Mouse (Mus musculus): ENCODE data around the gene Sumf1. TPM values are rescaled to one million over a fixed set of nuclear protein-coding genes. Genes with fewer than 3 reads are reported as not detected.

Gene Sumf1
- polyA plus RNA-seq, 1 experiment from 2014 or later = 13.0 TPM

- no peak overlapping the region for H3K4me2 ChIP-seq (replicated peaks)
- H3K27ac ChIP-seq = no peak overlapping the region
- no peaks in the 10 kb centered on the region for H3K9me3 ChIP-seq
- ATAC-seq (ENCODE audit: low FRiP score, low read depth) = no peak
- peaks cover 7% of the 10 kb centered on the region for H3K4me1 ChIP-seq
- no peak overlapping the region for H3K4me3 ChIP-seq
- H3K36me3 ChIP-seq = peaks cover 3% of the 10 kb centered on the region; the same call in 1 of the 2 replicates
- 95% methylated on average over 4 of the region's 4 CpGs for WGBS
- H3K27me3 ChIP-seq (replicated peaks) = no peaks in the 10 kb centered on the region
- no peak overlapping the region for H3K9ac ChIP-seq
These were observed 44.5 kb downstream of the Sumf1 start for GRCm38 (mm10) chr6:108140722-108141490.

GRCm38 (mm10) chr6:108137031-108137430 lies 48.4 kb downstream of the Sumf1 start:
- Histone ChIP-seq H3K27ac (no peak overlapping the region), H3K4me1 (no peaks in the 10 kb centered on the region), H3K27me3 (replicated peaks) (no peaks in the 10 kb centered on the region), H3K9me3 (no peaks in the 10 kb centered on the region), H3K9ac (no peak overlapping the region), H3K36me3 (0 out of 2 replicates have a peak, but pooled peaks cover 3% of the 10 kb centered on the region), H3K4me3 (no peak overlapping the region), H3K4me2 (replicated peaks) (no peak overlapping the region)
- WGBS = 91% methylated on average over 5 of the region's 5 CpGs
- no peak for ATAC-seq (ENCODE audit: low FRiP score, low read depth)

GRCm38 (mm10) chr6:108136286-108136685 lies 49.1 kb downstream of the Sumf1 start:
- H3K36me3 ChIP-seq = 0 out of 2 replicates have a peak, but pooled peaks cover 3% of the 10 kb centered on the region
- no peaks in the 10 kb centered on the region for H3K9me3 ChIP-seq
- no peak overlapping the region for H3K27ac ChIP-seq
- no peak overlapping the region for H3K4me2 ChIP-seq (replicated peaks)
- H3K9ac ChIP-seq = no peak overlapping the region
- H3K4me3 ChIP-seq = no peak overlapping the region
- no peak for ATAC-seq (ENCODE audit: low FRiP score, low read depth)
- H3K4me1 ChIP-seq = no peaks in the 10 kb centered on the region
- H3K27me3 ChIP-seq (replicated peaks) = no peaks in the 10 kb centered on the region
- 78% methylated on average over 1 of the region's 1 CpGs for WGBS

GRCm38 (mm10) chr6:108132268-108132935 lies 53.0 kb downstream of the Sumf1 start:
- Histone ChIP-seq H3K27me3 (replicated peaks) (no peaks in the 10 kb centered on the region), H3K4me2 (replicated peaks) (no peak overlapping the region), H3K36me3 (no peaks in the 10 kb centered on the region), H3K4me1 (no peaks in the 10 kb centered on the region), H3K9ac (no peak overlapping the region), H3K4me3 (no peak overlapping the region), H3K27ac (no peak overlapping the region), H3K9me3 (no peaks in the 10 kb centered on the region)
- ATAC-seq (ENCODE audit: low FRiP score, low read depth) = no peak
- WGBS = 93% methylated on average over 5 of the region's 5 CpGs

GRCm38 (mm10) chr6:108130718-108131117 lies 54.7 kb downstream of the Sumf1 start:
- Histone ChIP-seq H3K9me3 (no peaks in the 10 kb centered on the region), H3K36me3 (no peaks in the 10 kb centered on the region), H3K27me3 (replicated peaks) (no peaks in the 10 kb centered on the region), H3K4me3 (no peak overlapping the region), H3K4me2 (replicated peaks) (no peak overlapping the region), H3K9ac (no peak overlapping the region), H3K4me1 (no peaks in the 10 kb centered on the region), H3K27ac (no peak overlapping the region)
- 90% methylated on average over 5 of the region's 5 CpGs for WGBS
- ATAC-seq (ENCODE audit: low FRiP score, low read depth) = no peak

- ATAC-seq (ENCODE audit: low FRiP score, low read depth) = no peak
- Histone ChIP-seq H3K36me3 (no peaks in the 10 kb centered on the region), H3K9ac (no peak overlapping the region), H3K9me3 (no peaks in the 10 kb centered on the region), H3K27me3 (replicated peaks) (no peaks in the 10 kb centered on the region), H3K4me3 (no peak overlapping the region), H3K4me2 (replicated peaks) (no peak overlapping the region), H3K27ac (no peak overlapping the region), H3K4me1 (no peaks in the 10 kb centered on the region)
- 88% methylated on average over 3 of the region's 3 CpGs for WGBS
These were observed 58.8 kb downstream of the Sumf1 start for GRCm38 (mm10) chr6:108126631-108127030.

GRCm38 (mm10) chr6:108125474-108125873 lies 59.9 kb downstream of the Sumf1 start:
- no peak overlapping the region for H3K27ac ChIP-seq
- H3K4me1 ChIP-seq = no peaks in the 10 kb centered on the region
- H3K9me3 ChIP-seq = no peaks in the 10 kb centered on the region
- H3K9ac ChIP-seq = no peak overlapping the region
- no peak overlapping the region for H3K4me3 ChIP-seq
- H3K27me3 ChIP-seq (replicated peaks) = no peaks in the 10 kb centered on the region
- WGBS = 87% methylated on average over 1 of the region's 1 CpGs
- no peak for ATAC-seq (ENCODE audit: low FRiP score, low read depth)
- H3K36me3 ChIP-seq = no peaks in the 10 kb centered on the region
- H3K4me2 ChIP-seq (replicated peaks) = no peak overlapping the region

- Histone ChIP-seq H3K36me3 (no peaks in the 10 kb centered on the region), H3K4me2 (replicated peaks) (no peak overlapping the region), H3K4me3 (no peak overlapping the region), H3K9ac (no peak overlapping the region), H3K9me3 (no peaks in the 10 kb centered on the region), H3K27me3 (replicated peaks) (no peaks in the 10 kb centered on the region), H3K27ac (no peak overlapping the region), H3K4me1 (no peaks in the 10 kb centered on the region)
- 92% methylated on average over 6 of the region's 6 CpGs for WGBS
- ATAC-seq (ENCODE audit: low FRiP score, low read depth) = no peak
These were observed 67.5 kb downstream of the Sumf1 start for GRCm38 (mm10) chr6:108117881-108118280.

GRCm38 (mm10) chr6:108114971-108115370 lies 70.4 kb downstream of the Sumf1 start:
- H3K36me3 ChIP-seq = no peaks in the 10 kb centered on the region
- no peaks in the 10 kb centered on the region for H3K4me1 ChIP-seq
- ATAC-seq (ENCODE audit: low FRiP score, low read depth) = no peak
- 96% methylated on average over 1 of the region's 1 CpGs for WGBS
- H3K9me3 ChIP-seq = no peaks in the 10 kb centered on the region
- no peak overlapping the region for H3K4me2 ChIP-seq (replicated peaks)
- no peak overlapping the region for H3K27ac ChIP-seq
- H3K9ac ChIP-seq = no peak overlapping the region
- no peaks in the 10 kb centered on the region for H3K27me3 ChIP-seq (replicated peaks)
- no peak overlapping the region for H3K4me3 ChIP-seq

GRCm38 (mm10) chr6:108111693-108112092 lies 73.7 kb downstream of the Sumf1 start:
- no peaks in the 10 kb centered on the region for H3K27me3 ChIP-seq (replicated peaks)
- H3K9me3 ChIP-seq = no peaks in the 10 kb centered on the region
- H3K9ac ChIP-seq = no peak overlapping the region
- no peak overlapping the region for H3K4me2 ChIP-seq (replicated peaks)
- H3K4me3 ChIP-seq = no peak overlapping the region
- H3K27ac ChIP-seq = no peak overlapping the region
- no peaks in the 10 kb centered on the region for H3K36me3 ChIP-seq
- no peak for ATAC-seq (ENCODE audit: low FRiP score, low read depth)
- no peaks in the 10 kb centered on the region for H3K4me1 ChIP-seq

- Histone ChIP-seq H3K9ac (no peak overlapping the region), H3K9me3 (no peaks in the 10 kb centered on the region), H3K4me2 (replicated peaks) (no peak overlapping the region), H3K27ac (no peak overlapping the region), H3K4me3 (no peak overlapping the region), H3K27me3 (replicated peaks) (no peaks in the 10 kb centered on the region), H3K4me1 (no peaks in the 10 kb centered on the region), H3K36me3 (no peaks in the 10 kb centered on the region)
- no peak for ATAC-seq (ENCODE audit: low FRiP score, low read depth)
- 84% methylated on average over 4 of the region's 4 CpGs for WGBS
These were observed 75.0 kb downstream of the Sumf1 start for GRCm38 (mm10) chr6:108110336-108110735.

- Histone ChIP-seq H3K4me3 (no peak overlapping the region), H3K27me3 (replicated peaks) (no peaks in the 10 kb centered on the region), H3K9me3 (no peaks in the 10 kb centered on the region), H3K36me3 (no peaks in the 10 kb centered on the region), H3K9ac (no peak overlapping the region), H3K4me1 (no peaks in the 10 kb centered on the region), H3K27ac (no peak overlapping the region), H3K4me2 (replicated peaks) (no peak overlapping the region)
- ATAC-seq (ENCODE audit: low FRiP score, low read depth) = no peak
These were observed 78.0 kb downstream of the Sumf1 start for GRCm38 (mm10) chr6:108107376-108107775.
